Mouse (Mus musculus) left cerebral cortex, adult 2 months (tissue): ENCODE measurements at regions not wholly inside any gene's neighbourhood (a gene's known extent, or its start where the extent isn't known, plus 50 kb on each side); places are given as distances from the start of the nearest gene placed in this dataset.

Experiments
- DNase-seq, 2 experiments: peaks; one replicate each; pipeline ENCODE4 v3.0.0; 2021 to 2022; ENCODE audit warnings: low spot score in 2 of 2, mixed read lengths in 1 of 2; ENCODE audit errors: extremely low spot score in 1 of 2
- H3K27ac ChIP-seq: fragments of 200-600 bp; 2 replicates; pipeline ENCODE4 v1.8.1; 2022
- H3K4me3 ChIP-seq: fragments of 200-600 bp; 2 replicates; pipeline ENCODE4 v1.8.1; 2022
- CTCF ChIP-seq: fragments of 200-600 bp; IDR thresholded peaks from 2 replicates; pipeline ENCODE4 v1.8.1; 2022; ENCODE audit warnings: antibody characterized with exemption, mild to moderate bottlenecking, moderate library complexity
- intact Hi-C: fragments of 180-260 bp; cut with DNase I; formaldehyde crosslinking; loops from one replicate; pipeline ENCODE4 v1.15.1; 2025

DNA sequence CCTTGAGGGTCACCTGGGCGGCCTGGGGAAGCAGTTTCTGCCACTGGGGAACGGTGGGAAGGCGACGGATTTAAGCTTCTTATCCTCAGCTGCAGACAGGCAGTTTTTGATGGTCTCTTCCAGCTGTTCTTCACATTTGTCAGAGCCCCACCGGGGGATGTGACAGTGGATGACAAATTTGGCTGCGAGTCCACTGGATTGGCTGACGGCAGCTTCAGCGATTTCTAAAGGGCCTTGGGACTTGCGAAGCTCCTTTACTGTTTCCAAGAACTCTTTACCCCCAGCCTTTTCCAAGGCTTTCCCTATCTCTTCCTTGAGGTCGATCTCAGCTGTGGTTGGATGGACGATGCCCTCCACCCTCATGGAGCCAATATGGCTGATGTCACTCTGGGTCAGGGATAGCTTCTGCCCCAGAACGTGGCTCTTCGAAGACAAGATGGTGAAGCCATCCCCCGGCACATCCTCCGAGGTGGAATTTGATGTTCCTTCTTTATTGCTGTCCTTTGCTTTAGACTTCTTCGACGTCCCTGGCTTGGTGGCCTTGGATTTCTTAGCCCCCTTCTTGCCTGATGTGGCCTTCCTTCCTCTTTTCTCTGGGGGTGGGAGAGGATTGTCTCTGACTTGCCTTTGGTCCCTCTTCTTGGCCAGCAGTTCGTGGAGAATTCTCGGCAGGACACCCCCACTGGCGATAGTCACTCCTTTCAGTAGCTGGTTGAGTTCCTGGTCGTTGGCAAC lies 1295.7 kb upstream of the A1bg start:
- DNase-seq = no peak
- H3K4me3 ChIP-seq = no peak overlapping the region
- H3K27ac ChIP-seq = no peak overlapping the region
- intact Hi-C loops = no loop called here
- no peak for TF ChIP-seq CTCF

DNA sequence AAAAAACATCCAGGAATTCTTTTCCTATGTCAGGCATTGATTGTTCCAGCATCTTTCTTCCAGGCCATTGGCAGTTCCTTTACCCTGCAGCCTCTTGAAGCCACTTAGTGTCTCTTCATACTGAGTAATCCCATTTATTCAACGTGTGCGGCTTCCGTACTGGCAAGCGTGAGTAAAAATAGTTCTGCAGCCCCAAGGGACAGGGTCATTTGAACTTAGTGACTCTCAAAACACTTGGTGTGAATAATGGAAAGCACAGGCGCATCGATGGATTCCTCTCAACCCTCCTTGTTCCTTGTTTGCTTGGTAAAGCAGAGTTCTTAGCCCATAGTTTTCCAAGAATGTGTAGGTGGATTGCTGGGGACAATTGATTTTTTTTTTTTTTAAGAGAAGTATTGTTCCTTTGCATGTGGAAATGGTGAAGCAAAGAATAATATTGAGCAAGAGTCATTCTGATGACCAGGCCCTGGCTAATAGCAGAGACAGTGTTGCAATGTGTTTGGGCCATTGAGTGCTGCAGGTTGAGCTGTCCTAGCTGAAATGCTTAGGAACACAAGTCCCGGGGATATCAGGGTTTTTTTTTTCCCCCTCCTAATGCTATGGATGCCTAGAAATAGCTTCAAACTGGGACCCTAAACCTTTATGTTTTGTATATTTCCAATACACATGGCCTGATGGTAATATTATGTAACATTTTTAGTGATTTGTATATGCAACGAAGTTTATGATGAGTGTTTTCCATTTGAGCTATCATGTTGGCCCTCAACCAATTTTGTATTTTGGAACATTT lies 1294.1 kb upstream of the A1bg start:
- no peak for TF ChIP-seq CTCF
- intact Hi-C loops = no loop called here
- DNase-seq = no peak
- H3K4me3 ChIP-seq = no peak overlapping the region
- no peak overlapping the region for H3K27ac ChIP-seq

GRCm38 (mm10) chr15:62215616-62216398 lies 1293.0 kb upstream of the A1bg start:
- no peak for TF ChIP-seq CTCF
- Histone ChIP-seq H3K27ac (no peak overlapping the region), H3K4me3 (no peak overlapping the region)
- DNase-seq = no peak
- intact Hi-C loops = no loop called here

GRCm38 (mm10) chr15:62214300-62214699 lies 1291.5 kb upstream of the A1bg start:
- Histone ChIP-seq H3K27ac (no peak overlapping the region), H3K4me3 (no peak overlapping the region)
- TF ChIP-seq CTCF = no peak
- intact Hi-C loops = no loop called here
- no peak for DNase-seq

DNA sequence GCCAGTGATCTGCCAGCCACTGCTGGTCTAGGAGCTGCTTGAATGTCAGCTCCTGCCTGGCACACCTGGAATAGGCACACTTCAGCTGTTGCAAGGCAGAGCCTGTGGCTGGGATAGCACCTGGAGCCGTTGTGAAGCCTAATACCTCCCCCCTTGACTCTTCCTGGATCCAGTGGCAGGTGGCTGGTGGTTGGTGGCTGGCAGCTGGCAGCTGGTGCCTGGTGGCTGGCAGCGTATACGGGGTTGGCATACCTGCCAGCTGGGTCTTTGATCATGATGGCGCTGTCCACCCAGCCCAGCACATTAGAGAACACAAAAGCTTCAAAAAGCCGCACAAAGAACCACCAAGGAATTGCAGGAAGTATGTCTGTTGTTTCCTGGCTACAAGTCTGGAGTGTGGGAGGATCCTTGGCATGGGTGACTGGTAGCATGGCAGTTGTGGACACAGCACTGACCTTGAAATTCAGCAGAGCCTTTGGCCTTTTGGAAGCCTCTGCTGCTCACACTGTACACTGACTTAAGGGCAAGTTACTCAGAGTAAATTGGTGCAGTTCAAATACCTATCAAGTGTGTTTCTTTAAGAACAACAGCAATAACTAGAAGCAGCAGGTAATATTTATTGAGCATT lies 1289.6 kb upstream of the A1bg start:
- intact Hi-C loops = no loop called here
- Histone ChIP-seq H3K27ac (no peak overlapping the region), H3K4me3 (no peak overlapping the region)
- DNase-seq = no peak
- TF ChIP-seq CTCF = no peak

GRCm38 (mm10) chr15:62209881-62210481 lies 1287.2 kb upstream of the A1bg start:
- no peak overlapping the region for H3K27ac ChIP-seq
- no peak for TF ChIP-seq CTCF
- no peak overlapping the region for H3K4me3 ChIP-seq
- intact Hi-C loops = no loop called here
- DNase-seq = no peak

DNA sequence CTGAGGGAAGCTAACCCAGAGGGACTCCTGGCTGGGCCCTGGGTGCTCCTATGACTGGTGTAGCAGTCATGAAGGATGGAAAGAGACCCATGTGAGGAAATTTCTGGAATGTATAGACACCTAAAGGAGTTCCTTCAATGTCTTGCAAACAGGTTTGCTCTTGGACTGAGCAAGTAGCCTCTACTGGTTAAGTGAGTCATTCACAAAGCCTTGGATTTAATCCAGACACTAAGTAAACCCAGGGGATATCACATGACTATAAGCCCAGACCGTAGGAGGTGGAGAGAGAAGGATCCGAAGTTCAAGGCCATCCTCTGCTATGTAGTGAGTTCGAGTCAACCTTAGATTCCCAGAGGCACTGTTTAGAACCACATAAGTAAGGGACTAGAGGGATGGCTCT lies 1286.5 kb upstream of the A1bg start:
- H3K27ac ChIP-seq = no peak overlapping the region
- no peak overlapping the region for H3K4me3 ChIP-seq
- TF ChIP-seq CTCF = no peak
- DNase-seq = no peak
- intact Hi-C loops = no loop called here

DNA sequence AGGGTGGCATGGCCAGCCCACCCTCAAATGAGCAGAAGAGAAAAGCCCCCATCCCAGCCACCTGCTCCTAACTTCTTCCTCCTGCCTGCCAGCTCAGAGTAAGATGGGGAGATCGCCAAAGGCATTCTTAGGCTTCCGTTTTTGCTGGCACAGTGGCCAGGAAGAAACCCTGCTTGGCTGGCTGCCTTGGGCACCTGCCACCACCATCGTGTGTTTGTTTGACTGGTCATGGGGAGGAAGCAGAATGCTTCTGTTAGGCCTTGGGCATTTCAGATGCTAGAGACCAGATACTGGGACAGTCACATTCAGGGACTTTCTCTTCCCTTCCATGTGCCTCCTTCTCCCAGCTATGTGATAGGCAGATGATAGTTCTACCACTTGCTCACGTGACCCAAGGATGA lies 1283.7 kb upstream of the A1bg start:
- Histone ChIP-seq H3K4me3 (no peak overlapping the region), H3K27ac (no peak overlapping the region)
- intact Hi-C loops = no loop called here
- no peak for TF ChIP-seq CTCF
- no peak for DNase-seq

GRCm38 (mm10) chr15:62203951-62204905 lies 1281.4 kb upstream of the A1bg start:
- intact Hi-C loops = no loop called here
- no peak for DNase-seq
- Histone ChIP-seq H3K4me3 (no peak overlapping the region), H3K27ac (no peak overlapping the region)
- no peak for TF ChIP-seq CTCF

DNA sequence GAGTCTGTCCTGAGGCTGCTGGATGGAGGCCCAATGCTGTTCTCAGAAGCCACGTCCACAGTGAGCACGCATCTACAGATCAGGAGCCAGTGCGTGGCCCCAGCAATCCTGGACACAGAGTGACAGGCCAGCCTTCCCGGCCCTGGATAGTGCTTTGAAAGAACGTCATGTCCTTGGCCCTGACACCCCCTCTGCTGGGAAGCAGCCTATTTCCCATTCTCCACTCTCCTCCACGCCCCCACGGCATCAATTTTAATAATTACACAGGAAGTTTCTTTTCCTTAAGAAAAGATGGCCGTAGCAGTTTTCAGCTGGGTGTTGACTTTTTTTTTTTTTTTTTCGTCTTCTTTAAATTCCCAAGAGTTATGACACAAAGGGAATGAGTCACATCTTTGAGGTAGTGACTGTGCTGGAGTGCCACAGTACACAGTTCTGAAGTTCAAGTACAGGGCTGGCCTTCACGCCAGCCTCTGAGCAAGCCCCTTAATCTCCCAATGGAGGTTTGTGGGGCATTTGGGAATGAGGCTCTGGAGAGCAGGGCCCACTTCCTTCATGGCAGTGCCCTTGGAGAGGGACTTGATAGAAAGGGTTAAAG lies 1280.1 kb upstream of the A1bg start:
- no peak overlapping the region for H3K27ac ChIP-seq
- H3K4me3 ChIP-seq = no peak overlapping the region
- no peak for DNase-seq
- TF ChIP-seq CTCF = no peak
- intact Hi-C loops = no loop called here
